Mouse (Mus musculus): ENCODE results near the gene H2afz. TPM values are rescaled to one million over a fixed set of nuclear protein-coding genes. Genes with fewer than 3 reads are reported as not detected.

H2afz gene
- polyA plus RNA-seq, 1 experiment from 2014 or later = 2,789 TPM

DNA sequence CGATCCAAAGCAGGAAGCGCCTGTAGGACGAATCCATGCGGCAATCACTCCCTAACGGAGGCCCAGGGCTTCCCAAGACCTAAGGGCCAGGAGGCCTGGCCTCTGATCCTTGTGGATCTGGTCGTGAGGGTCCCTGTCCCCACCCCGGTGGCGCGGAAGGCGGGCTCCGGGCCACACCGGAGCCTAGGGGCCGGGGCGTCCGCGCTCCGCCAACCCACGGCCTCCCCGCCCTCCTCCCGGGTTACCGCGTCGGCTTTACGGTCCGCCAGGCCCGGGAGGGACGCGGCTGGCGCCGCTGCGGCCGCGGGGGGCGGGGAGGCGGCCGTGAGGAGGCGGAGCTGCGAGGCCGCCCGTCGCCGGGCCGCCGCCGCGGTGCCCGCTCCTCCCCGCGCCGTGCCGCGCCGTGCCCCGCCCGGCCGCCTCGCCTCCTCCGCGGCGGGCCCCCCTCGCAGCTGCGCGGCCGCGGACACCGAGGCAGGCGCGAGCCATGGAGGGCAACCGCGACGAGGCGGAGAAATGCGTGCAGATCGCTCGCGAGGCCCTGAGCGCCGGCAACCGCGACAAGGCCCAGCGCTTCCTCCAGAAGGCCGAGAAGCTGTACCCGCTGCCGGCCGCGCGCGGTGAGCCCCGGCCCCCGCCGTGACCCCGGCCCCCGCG, 3.3 kb downstream of the H2afz start, which contains the start of gene Dnajb14:
Gene Dnajb14, plus strand, starts transcription at position 239 of the 657 bp plus-strand sequence.
- Histone ChIP-seq H3K9me3 (ENCODE audit: control insufficient read depth, low read length) (no peaks in the 10 kb centered on the region), H3K27me3 (ENCODE audit: control insufficient read depth, insufficient read depth, low read length) (no peaks in the 10 kb centered on the region), H3K27ac (ENCODE audit: low read depth, low read length) (peak within 1 kb of the TSS; percentile 97), H3K9ac (ENCODE audit: low read depth, low read length) (peak within 1 kb of the TSS; percentile 98), H3K4me3 (ENCODE audit: low read depth, low read length) (peak within 1 kb of the TSS; percentile 61), H3K36me3 (ENCODE audit: control insufficient read depth, insufficient read depth, low read length) (no peaks in the 10 kb centered on the region), H3K4me1 (replicated peaks; ENCODE audit: control insufficient read depth, insufficient read depth, low read length) (0 out of 2 replicates have a peak, but pooled peaks cover 2% of the 10 kb centered on the region), H3K4me2 (replicated peaks; ENCODE audit: low read depth, low read length) (peak within 1 kb of the TSS; percentile 83)
- DNase-seq (ENCODE audit: low spot score) = peak; percentile 77
- peak; percentile 33 for ATAC-seq (ENCODE audit: low FRiP score)
- WGBS = under 1% methylated on average over 58 of the region's 94 CpGs

DNA sequence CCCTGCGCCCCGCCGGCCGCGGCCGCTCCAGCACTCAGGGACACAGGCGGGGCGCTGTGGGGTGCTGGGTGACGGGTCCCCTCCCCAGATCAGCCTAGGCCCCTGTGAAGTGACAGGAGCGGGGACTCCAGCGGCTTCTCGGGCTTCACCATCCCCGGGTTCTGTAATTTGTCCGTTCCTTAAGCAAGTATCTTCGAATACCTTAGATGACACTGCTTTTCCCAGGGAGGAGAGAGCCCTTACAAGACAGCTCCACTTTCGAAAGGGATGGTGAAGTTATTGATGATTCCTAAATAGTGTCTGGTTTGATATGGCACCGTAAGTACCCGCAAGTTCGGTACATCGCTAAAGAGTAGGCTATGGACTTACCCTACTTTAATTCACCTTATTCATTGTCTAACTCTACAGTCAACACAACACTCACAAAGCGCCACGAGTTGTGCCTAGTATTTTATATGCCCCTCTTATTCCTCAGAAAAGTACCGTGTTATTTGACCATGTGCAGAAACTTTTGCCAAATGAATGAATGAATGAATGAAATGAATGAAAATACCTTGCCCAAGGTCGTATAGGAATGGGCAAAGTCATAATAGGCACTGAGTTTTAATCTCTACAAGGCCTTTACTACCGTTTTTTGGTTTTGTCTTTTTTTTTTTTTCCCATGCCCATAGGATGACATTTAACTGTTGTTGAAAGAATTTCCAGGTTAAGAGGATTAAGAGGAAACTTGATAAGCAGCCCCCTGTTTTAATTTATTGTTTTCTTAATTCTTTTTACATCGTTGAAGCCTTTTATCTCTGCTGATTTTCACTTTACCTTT, 4.0 kb downstream of the H2afz start:
- ATAC-seq (ENCODE audit: low FRiP score) = peak; percentile 1; the same call in 1 of the 2 replicates
- WGBS = 6% methylated on average over 26 of the region's 26 CpGs
- Histone ChIP-seq H3K27me3 (ENCODE audit: control insufficient read depth, insufficient read depth, low read length) (no peaks in the 10 kb centered on the region), H3K4me2 (replicated peaks; ENCODE audit: low read depth, low read length) (peak overlapping the region; percentile 83), H3K9ac (ENCODE audit: low read depth, low read length) (peak overlapping the region; percentile 98), H3K9me3 (ENCODE audit: control insufficient read depth, low read length) (no peaks in the 10 kb centered on the region), H3K27ac (ENCODE audit: low read depth, low read length) (peak overlapping the region; percentile 97), H3K4me3 (ENCODE audit: low read depth, low read length) (peak overlapping the region; percentile 61), H3K36me3 (ENCODE audit: control insufficient read depth, insufficient read depth, low read length) (no peaks in the 10 kb centered on the region), H3K4me1 (replicated peaks; ENCODE audit: control insufficient read depth, insufficient read depth, low read length) (0 out of 2 replicates have a peak, but pooled peaks cover 2% of the 10 kb centered on the region)
- DNase-seq (ENCODE audit: low spot score) = peak; percentile 61

DNA sequence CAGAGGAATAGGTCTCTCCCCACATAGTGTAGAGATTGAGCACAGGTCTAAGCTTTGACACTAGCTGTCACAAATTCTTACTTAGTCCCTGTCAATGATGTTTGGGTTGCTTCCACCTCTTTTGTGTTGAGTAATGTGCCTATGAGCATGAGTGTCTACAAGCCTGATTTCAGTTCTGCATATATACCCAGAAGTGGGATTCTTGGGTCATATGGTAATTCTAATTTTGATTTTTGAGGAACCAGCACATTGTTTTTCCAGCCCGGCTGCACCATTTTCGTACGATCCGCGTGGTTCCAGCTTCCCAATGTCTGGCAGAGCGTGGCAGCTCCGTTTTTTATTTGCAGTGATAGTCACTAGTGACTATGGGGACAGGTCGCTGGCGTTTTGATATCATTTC, 5.1 kb downstream of the H2afz start:
- no peak for DNase-seq (ENCODE audit: low spot score)
- no peak for ATAC-seq (ENCODE audit: low FRiP score)
- Histone ChIP-seq H3K4me3 (ENCODE audit: low read depth, low read length) (no peak overlapping the region), H3K27me3 (ENCODE audit: control insufficient read depth, insufficient read depth, low read length) (no peaks in the 10 kb centered on the region), H3K27ac (ENCODE audit: low read depth, low read length) (no peak overlapping the region), H3K9me3 (ENCODE audit: control insufficient read depth, low read length) (no peaks in the 10 kb centered on the region), H3K4me1 (replicated peaks; ENCODE audit: control insufficient read depth, insufficient read depth, low read length) (0 out of 2 replicates have a peak, but pooled peaks cover 2% of the 10 kb centered on the region), H3K4me2 (replicated peaks; ENCODE audit: low read depth, low read length) (no peak overlapping the region), H3K9ac (ENCODE audit: low read depth, low read length) (no peak overlapping the region), H3K36me3 (ENCODE audit: control insufficient read depth, insufficient read depth, low read length) (no peaks in the 10 kb centered on the region)
- 97% methylated on average over 9 of the region's 9 CpGs for WGBS

DNA sequence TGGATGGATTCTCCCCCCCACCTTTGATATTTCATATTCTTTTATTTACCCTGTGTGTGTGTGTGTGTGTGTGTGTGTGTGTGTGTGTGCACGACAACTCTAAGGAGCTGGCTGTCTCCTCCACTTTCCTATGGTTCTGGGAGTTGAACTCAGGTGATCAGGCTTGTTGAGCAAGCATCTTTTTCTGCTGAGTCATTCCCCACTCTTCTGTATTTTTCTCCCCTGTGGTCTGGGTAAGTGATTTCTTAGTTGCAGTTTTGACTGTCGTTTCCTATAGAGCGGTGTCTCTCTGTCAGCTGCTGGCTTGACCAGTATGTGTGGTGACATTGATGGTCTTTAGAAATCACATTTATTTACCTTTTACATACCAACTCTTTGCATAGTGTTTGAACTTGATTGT, 15.0 kb downstream of the H2afz start:
- Histone ChIP-seq H3K4me2 (replicated peaks; ENCODE audit: low read depth, low read length) (no peak overlapping the region), H3K27ac (ENCODE audit: low read depth, low read length) (no peak overlapping the region), H3K27me3 (ENCODE audit: control insufficient read depth, insufficient read depth, low read length) (no peaks in the 10 kb centered on the region), H3K9me3 (ENCODE audit: control insufficient read depth, low read length) (no peaks in the 10 kb centered on the region), H3K36me3 (ENCODE audit: control insufficient read depth, insufficient read depth, low read length) (0 out of 2 replicates have a peak, but pooled peaks cover 2% of the 10 kb centered on the region), H3K9ac (ENCODE audit: low read depth, low read length) (no peak overlapping the region), H3K4me1 (replicated peaks; ENCODE audit: control insufficient read depth, insufficient read depth, low read length) (no peaks in the 10 kb centered on the region), H3K4me3 (ENCODE audit: low read depth, low read length) (no peak overlapping the region)
- 87% methylated on average over 3 of the region's 3 CpGs for WGBS
- DNase-seq (ENCODE audit: low spot score) = no peak
- ATAC-seq (ENCODE audit: low FRiP score) = no peak

DNA sequence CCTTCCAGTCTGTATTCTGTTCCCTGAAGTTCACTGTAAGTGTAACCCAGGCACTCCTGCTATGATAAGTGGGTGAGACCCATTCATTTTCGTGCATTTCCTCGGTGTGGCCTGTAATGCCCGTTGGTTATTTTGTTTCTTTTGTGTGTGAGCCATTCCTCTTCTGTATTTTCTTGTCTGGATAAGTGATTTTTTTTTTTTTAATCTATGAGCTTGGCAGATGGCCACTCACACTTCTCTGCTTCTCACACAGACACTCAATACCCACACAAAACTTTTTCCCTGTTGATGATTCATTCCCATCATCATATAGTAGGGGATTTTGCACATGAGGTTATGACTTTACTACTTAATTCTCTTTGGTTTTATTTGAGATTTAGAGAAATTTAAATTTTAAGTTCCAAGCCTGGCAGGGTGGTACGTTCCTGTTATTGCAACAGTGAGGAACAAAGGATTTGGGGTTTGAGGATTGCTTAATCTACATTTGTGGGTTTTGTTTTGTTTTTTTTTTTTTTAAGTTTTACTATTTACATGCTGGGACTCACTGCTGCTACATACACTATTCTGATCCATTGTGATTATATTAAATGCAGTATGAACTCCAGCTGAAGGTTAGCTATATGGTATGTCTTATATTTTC, 15.9 kb downstream of the H2afz start:
- H3K4me3 ChIP-seq (ENCODE audit: low read depth, low read length) = no peak overlapping the region
- H3K4me2 ChIP-seq (replicated peaks; ENCODE audit: low read depth, low read length) = no peak overlapping the region
- H3K4me1 ChIP-seq (replicated peaks; ENCODE audit: control insufficient read depth, insufficient read depth, low read length) = no peaks in the 10 kb centered on the region
- no peak for ATAC-seq (ENCODE audit: low FRiP score)
- H3K9me3 ChIP-seq (ENCODE audit: control insufficient read depth, low read length) = no peaks in the 10 kb centered on the region
- H3K27ac ChIP-seq (ENCODE audit: low read depth, low read length) = no peak overlapping the region
- 0 out of 2 replicates have a peak, but pooled peaks cover 2% of the 10 kb centered on the region for H3K36me3 ChIP-seq (ENCODE audit: control insufficient read depth, insufficient read depth, low read length)
- no peak overlapping the region for H3K9ac ChIP-seq (ENCODE audit: low read depth, low read length)
- H3K27me3 ChIP-seq (ENCODE audit: control insufficient read depth, insufficient read depth, low read length) = no peaks in the 10 kb centered on the region
- WGBS = 89% methylated on average over 4 of the region's 4 CpGs
- DNase-seq (ENCODE audit: low spot score) = no peak

DNA sequence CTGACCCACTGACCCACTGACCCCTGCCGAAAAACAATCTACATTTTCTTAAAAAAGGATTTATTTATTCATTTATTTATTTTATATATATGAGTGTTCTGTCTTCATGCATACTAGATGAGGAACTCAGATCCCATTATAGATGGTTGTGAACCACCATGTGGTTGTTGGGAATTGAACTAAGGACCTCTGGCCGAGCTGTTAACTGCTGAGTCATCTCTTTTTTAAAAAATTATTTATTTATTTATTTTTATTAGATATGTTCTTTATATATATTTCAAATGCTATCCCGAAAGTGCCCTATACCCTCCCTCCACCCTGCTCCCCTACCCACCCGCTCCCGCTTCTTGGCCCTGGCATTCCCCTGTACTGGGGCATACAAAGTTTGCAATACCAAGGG, 16.8 kb downstream of the H2afz start:
- Histone ChIP-seq H3K9me3 (ENCODE audit: control insufficient read depth, low read length) (no peaks in the 10 kb centered on the region), H3K9ac (ENCODE audit: low read depth, low read length) (no peak overlapping the region), H3K4me1 (replicated peaks; ENCODE audit: control insufficient read depth, insufficient read depth, low read length) (no peaks in the 10 kb centered on the region), H3K4me2 (replicated peaks; ENCODE audit: low read depth, low read length) (no peak overlapping the region), H3K27ac (ENCODE audit: low read depth, low read length) (no peak overlapping the region), H3K27me3 (ENCODE audit: control insufficient read depth, insufficient read depth, low read length) (no peaks in the 10 kb centered on the region), H3K36me3 (ENCODE audit: control insufficient read depth, insufficient read depth, low read length) (0 out of 2 replicates have a peak, but pooled peaks cover 2% of the 10 kb centered on the region), H3K4me3 (ENCODE audit: low read depth, low read length) (no peak overlapping the region)
- ATAC-seq (ENCODE audit: low FRiP score) (no peak), DNase-seq (ENCODE audit: low spot score) (no peak)
- 87% methylated on average over 5 of the region's 5 CpGs for WGBS

DNA sequence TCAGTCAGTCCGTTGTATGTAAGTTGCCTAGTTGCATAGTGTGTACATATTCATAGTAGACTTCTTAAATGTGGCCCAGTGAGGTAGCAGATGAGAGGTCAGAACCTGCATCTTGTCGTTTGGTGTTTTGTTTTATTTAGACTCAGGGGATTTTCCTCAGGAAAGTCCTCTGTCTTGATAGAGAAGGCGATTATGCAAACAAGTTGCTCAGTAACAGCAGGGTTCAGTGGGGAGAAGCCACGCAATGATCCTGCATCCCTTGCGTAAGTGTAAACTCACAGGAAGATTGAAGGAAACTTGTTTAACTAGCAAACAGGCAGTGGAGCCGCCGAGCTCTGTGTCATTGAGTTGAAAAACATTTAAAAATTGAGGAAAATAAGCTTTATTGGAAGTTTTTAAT, 23.7 kb downstream of the H2afz start:
- Histone ChIP-seq H3K4me2 (replicated peaks; ENCODE audit: low read depth, low read length) (no peak overlapping the region), H3K4me3 (ENCODE audit: low read depth, low read length) (no peak overlapping the region), H3K36me3 (ENCODE audit: control insufficient read depth, insufficient read depth, low read length) (no peaks in the 10 kb centered on the region), H3K9me3 (ENCODE audit: control insufficient read depth, low read length) (no peaks in the 10 kb centered on the region), H3K27ac (ENCODE audit: low read depth, low read length) (no peak overlapping the region), H3K9ac (ENCODE audit: low read depth, low read length) (no peak overlapping the region), H3K27me3 (ENCODE audit: control insufficient read depth, insufficient read depth, low read length) (no peaks in the 10 kb centered on the region), H3K4me1 (replicated peaks; ENCODE audit: control insufficient read depth, insufficient read depth, low read length) (no peaks in the 10 kb centered on the region)
- DNase-seq (ENCODE audit: low spot score) (no peak), ATAC-seq (ENCODE audit: low FRiP score) (no peak)
- 72% methylated on average over 7 of the region's 7 CpGs for WGBS

DNA sequence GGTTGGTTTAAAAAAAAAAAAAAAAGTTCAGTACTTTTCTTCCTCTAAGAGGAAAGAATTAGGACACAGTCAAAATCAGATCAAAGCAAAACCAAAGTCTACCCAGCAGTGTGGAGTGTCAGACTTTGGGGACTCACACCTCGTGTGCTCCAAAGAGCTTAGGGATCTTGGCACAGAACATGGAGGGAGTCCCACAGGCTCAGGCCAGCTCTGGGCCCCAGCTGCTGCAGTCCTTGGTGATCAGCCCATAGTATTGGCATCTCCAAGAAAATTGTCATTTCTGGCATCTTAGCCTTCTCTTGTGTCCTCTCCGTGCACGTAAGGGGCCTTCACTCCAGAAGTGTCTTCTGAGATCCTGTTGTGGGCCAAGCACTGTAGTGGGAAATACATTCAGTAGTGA, 26.8 kb downstream of the H2afz start:
- DNase-seq (ENCODE audit: low spot score) = no peak
- ATAC-seq (ENCODE audit: low FRiP score) = no peak
- Histone ChIP-seq H3K4me3 (ENCODE audit: low read depth, low read length) (no peak overlapping the region), H3K36me3 (ENCODE audit: control insufficient read depth, insufficient read depth, low read length) (no peaks in the 10 kb centered on the region), H3K4me2 (replicated peaks; ENCODE audit: low read depth, low read length) (no peak overlapping the region), H3K27me3 (ENCODE audit: control insufficient read depth, insufficient read depth, low read length) (no peaks in the 10 kb centered on the region), H3K9ac (ENCODE audit: low read depth, low read length) (no peak overlapping the region), H3K27ac (ENCODE audit: low read depth, low read length) (no peak overlapping the region), H3K4me1 (replicated peaks; ENCODE audit: control insufficient read depth, insufficient read depth, low read length) (no peaks in the 10 kb centered on the region), H3K9me3 (ENCODE audit: control insufficient read depth, low read length) (no peaks in the 10 kb centered on the region)
- WGBS = 85% methylated on average over 3 of the region's 3 CpGs

All from hindbrain, embryonic 11.5 days (tissue).